Mouse (Mus musculus) large intestine, adult 2 months (tissue): ENCODE results near the gene Irf4. TPM values are rescaled to one million over a fixed set of nuclear protein-coding genes. Genes with fewer than 3 reads are reported as not detected.

Experiments
- DNase-seq: peaks from one replicate; pipeline ENCODE4 v3.0.0-alpha.2; 2012; ENCODE audit warnings: low read depth, low spot score
- WGBS: fragments of 180-500 bp; shearing (Covaris S2); methylation state at CpG from one replicate; pipeline ENCODE4 v1.1.7; 2018; 5-methylcytosine and 5-hydroxymethylcytosine counted together
- polyA plus RNA-seq: library from polyadenylated mRNA; depleted of rRNA; stranded (reverse); fragments of >200 nt; gene quantifications from 2 replicates; pipeline ENCODE4 v1.2.3, GENCODE M21; 2012; rRNA removed

Gene Irf4
- polyA plus RNA-seq, 1 experiment, result 4.0 TPM

DNA sequence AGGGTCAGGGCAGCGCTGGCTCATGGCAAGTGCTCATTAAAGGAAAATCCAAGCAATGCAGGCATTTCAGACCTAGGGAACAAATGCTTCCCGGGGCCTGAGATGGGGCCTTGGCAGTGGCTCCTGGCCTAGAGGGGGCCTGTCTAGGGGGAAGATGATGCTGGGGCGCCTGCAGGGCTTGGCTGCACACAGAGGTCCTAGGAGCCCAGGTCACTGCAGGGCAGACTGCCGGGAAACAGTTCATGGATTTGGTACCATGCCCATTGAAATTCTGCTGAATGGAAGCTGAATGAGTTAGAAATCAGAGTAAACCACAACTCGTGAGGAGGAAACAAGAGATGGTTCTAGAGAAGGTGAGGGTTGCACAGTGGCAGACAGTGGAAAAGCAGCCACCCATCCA, 41.0 kb downstream of the Irf4 start:
- 77% methylated on average over 5 of the region's 5 CpGs for WGBS
- no peak for DNase-seq

DNA sequence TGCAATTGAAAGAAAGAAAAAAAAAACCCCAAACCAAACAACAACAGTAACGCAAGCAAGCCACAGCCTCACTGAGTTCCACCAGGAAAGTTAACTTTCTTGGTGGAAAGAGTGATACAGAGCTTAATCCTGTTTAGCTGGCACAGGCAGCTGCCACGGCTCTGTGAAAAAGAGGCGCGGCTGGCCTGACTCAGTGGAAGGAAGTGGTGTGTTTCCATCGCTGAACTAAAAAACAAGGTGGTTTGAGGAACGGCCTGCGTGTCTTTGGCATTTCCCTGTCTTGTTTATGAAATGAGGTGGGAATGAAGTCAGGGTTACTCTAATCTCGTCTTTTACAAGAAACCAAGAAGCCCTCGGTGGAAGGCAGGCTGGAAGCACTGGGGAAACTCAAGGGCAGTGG, 43.3 kb downstream of the Irf4 start:
- no peak for DNase-seq
- 56% methylated on average over 9 of the region's 9 CpGs for WGBS

DNA sequence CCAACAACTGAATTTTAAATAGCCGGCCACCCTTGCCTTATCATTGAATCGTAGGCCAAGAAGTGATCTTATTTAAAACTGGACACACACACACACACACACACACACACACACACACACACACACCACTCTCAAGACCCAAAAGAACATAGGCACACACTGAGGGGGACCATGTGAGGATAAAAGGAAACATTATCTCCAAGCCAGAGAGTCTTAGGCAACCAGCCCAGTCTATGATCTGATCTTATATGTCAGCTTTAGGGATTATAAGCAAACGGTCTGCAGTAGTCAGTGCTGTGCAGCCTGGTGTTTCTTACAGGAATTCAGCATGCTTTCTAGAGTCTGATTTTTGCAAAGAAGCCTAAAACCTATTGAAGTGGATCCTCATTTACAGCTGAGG, 43.7 kb downstream of the Irf4 start:
- no peak for DNase-seq
- 72% methylated on average over 3 of the region's 3 CpGs for WGBS

DNA sequence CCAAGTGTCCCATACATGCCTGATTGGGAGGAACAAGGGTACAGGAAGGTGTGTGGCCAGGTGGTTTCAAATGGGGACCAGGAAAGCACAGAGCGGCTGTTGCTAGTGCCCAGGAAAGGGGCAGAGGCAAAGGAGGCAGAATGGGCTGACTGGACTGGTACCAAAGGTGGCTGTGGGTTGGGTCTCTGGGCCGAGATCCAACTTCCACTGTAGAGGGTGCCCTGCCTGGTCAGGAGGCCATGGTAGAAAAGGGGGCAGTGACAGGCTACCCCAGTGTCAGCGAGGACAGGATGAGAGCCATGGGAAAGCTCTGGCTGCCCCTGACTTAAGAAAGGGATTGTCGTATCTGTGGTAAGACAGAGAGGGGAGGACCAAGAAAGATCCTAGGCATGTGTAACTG, 44.2 kb downstream of the Irf4 start:
- DNase-seq, result no peak

DNA sequence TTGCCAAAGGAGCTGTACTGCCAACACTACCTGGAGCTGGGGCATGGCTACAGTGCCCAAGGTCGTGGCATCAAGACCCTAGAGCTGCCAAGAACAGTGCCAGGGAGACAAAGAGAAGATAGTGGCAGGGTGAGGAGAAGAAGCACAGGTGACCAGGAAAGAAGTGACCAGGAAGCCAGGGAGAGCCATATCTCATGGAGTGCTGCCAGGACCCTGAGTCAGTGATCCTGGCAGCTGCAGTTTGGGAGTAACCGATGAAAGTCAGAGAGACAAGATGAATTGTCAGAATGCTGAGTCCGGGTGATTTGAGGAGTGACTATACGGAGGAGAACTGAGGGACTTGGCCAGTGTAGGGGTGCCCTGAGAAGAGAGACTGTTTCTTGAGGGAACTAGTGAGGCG, 44.6 kb downstream of the Irf4 start:
- DNase-seq, result no peak
- WGBS, result 35% methylated on average over 5 of the region's 5 CpGs

More for the DNA sequence above, 44.2 kb downstream of the Irf4 start:
- WGBS, result 62% methylated on average over 4 of the region's 4 CpGs

DNA sequence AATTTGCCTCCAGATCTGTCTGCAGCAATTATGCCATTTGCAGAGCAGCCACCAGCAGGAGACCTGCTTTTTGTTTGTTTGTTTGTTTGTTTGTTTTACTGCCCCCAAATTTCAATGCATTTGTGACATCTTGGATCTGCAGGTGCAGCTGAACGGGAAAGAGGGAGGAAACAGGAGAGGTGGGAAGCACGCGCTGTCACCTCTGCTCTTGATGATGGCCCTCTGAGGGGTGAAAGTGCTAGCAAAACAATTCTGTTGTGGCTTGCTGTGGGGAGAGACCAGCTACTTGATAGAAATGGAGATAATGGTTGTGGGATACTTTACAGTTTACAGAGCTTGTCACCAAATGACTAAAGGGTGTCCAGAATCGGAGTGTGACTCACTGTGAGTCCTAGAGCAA, 46.9 kb downstream of the Irf4 start:
- WGBS, result 80% methylated on average over 4 of the region's 4 CpGs
- DNase-seq, result no peak

DNA sequence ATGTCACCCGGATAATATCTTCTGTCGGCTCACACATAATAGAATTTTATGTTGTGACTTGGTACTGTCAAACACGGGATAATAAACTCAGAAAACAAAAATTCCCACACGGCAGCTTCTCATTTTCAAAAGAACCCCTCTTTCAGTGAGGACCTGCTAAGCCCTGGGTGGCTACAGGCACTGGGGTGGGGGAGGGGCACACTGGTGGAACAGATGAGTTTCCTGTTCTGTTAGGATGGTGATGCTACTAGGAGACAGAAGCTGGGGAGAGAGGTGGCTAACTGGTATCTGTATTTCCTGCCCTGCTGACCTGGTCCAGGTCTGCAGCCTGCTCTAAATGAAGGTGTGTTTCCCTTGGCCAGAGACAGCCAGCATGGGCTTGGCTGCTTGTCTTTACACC, 52.9 kb downstream of the Irf4 start:
- WGBS, result 86% methylated on average over 4 of the region's 4 CpGs
- DNase-seq, result no peak

DNA sequence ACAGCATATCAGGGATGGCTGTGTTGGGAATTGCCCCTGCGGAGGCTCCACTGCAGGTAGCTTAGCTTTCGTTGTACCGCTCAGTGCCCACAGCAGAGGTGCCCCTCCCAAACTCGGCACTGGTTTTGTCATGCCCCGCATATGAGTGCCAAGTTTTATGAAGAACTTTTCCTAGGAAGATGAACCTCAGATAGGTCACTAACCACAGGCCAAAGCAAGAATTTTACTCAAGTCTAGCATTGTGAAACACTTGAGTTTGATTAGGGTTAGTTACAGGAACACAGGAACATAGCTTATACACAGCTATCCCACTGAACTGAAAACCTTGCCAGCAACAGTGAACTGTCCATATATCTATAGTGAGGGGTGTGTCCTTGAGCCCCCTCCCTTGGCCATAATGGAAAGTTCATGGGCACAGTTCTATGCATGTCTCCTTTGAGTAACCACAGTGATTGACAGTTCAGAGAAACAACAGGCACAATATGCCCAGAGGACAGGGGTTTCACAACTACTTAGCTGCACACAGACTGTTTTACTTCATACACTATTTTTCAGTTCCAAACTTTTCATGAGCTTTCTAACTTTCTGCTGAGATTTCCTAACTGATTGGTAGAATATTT, 53.4 kb downstream of the Irf4 start:
- no peak for DNase-seq
- WGBS, result 86% methylated on average over 5 of the region's 5 CpGs

DNA sequence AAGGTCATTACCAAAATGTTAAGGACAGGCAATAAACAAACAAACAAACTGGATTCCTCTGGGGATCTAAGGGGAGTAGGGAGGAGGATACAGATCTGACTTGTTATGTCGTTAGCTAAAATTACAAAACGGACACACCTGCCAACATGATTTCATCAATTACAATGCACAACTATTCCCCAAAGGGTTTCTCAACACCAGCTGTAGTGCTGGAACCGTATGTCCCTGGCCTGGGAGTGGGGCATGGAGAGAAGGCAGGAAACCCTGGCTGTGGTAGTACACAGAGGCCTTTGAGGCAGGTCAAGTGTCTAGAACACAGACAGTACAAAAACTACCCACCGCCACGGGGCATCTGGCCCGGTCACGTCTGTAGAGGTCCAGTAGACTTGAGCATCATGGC, 60.2 kb downstream of the Irf4 start:
- no peak for DNase-seq
- 83% methylated on average over 7 of the region's 7 CpGs for WGBS

DNA sequence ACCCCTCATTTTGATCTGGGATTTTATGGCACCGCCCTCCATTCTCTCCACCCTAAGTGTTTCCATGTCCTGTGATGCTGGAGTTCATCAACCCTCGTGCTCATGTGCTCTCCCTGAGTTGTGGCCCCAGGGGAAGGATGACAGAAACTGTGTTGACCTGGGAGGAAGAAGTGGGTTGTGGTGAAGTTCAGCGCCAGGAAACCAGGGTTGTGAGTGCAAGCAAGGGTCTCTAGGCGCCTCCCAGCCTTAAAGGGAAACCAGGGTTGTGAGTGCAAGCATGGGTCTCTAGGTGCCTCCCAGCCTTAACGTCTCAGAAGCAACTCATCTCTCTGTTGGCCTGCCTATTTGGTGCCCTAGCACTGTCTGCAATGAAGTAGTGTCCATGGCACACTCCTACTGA, 64.4 kb downstream of the Irf4 start:
- WGBS, result 83% methylated on average over 5 of the region's 5 CpGs
- DNase-seq, result no peak

DNA sequence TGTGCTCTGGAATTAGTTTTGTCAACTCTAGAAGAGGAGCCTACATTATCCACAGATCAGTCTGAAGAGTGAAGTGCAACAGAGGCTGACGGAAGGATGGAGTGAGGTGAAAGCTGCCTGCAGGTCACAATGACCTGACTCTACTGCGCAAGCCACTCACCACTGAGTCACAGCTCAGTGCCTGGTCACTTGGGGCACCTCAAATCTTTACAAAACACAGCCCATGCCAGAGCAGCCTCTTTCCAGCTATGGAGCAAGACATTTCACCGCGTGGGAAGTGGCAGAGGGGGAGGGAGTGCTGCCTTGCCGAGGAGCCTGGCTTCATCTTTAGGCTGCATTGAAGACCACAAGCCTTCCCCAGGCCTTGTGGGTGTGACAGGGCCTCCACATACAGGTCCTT, 65.2 kb downstream of the Irf4 start:
- DNase-seq, result no peak
- 91% methylated on average over 5 of the region's 5 CpGs for WGBS

Other genes starting within 250 kb of the Irf4 start
- gene Uqcrfs1, start 203.9 kb upstream of the Irf4 start, polyA plus RNA-seq, result 174 and 224 TPM in 2 replicates
- gene Dusp22, start 89.2 kb upstream of the Irf4 start, polyA plus RNA-seq, result 3.8 and 5.0 TPM in 2 replicates
- 0.09 TPM in 1 of 2 replicates, not detected in the other for gene Hus1b, start 198.5 kb downstream of the Irf4 start, polyA plus RNA-seq
- 5.4 and 7.7 TPM in 2 replicates for gene Exoc2, start 224.9 kb downstream of the Irf4 start, polyA plus RNA-seq
- not detected in 2 replicates for gene Gm5447, start 225.0 kb downstream of the Irf4 start, polyA plus RNA-seq